Mouse (Mus musculus) large intestine, adult 2 months (tissue): Measurements from ENCODE around the gene Ugt2b1. TPM values are rescaled to one million over a fixed set of nuclear protein-coding genes. Genes with fewer than 3 reads are reported as not detected.
"Not testable (repeated sequence)": the region's sequence is repeated elsewhere in the genome, so short reads cannot be mapped to it uniquely, and the experiment has no call there.

ENCODE experiments used
- DNase-seq: peaks from one replicate; pipeline ENCODE4 v3.0.0-alpha.2; 2012; ENCODE audit warnings: low read depth, low spot score
- WGBS: fragments of 180-500 bp; shearing (Covaris S2); methylation state at CpG from one replicate; pipeline ENCODE4 v1.1.7; 2018; 5-methylcytosine and 5-hydroxymethylcytosine counted together
- polyA plus RNA-seq: library from polyadenylated mRNA; depleted of rRNA; stranded (reverse); fragments of >200 nt; gene quantifications from 2 replicates; pipeline ENCODE4 v1.2.3, GENCODE M21; 2012; rRNA removed

Gene Ugt2b1
- not detected in 2 replicates for polyA plus RNA-seq

DNA sequence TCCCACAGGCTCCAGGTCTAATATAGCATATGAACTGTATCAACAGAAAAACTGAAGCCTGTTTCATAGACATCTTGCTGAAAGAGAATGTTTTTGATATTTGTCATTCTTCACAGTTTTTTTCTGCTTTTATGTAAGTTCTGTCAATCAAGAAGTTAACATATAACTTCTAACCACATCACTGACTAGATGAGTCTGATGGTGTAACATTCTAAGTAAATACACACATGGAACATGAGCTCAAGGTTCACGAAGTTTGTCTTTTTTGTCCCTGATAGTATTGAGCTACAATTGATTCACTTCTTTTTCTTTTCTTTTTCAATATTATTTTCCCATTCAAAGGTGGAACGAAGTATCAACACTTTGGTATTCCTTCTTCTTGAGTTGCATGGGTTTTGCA is at the start of gene Ugt2b1:
TSS of gene Ugt2b1 (minus strand) at position 105 of the 400 bp plus-strand sequence.
- no peak for DNase-seq
- 58% methylated on average over 2 of the region's 2 CpGs for WGBS

DNA sequence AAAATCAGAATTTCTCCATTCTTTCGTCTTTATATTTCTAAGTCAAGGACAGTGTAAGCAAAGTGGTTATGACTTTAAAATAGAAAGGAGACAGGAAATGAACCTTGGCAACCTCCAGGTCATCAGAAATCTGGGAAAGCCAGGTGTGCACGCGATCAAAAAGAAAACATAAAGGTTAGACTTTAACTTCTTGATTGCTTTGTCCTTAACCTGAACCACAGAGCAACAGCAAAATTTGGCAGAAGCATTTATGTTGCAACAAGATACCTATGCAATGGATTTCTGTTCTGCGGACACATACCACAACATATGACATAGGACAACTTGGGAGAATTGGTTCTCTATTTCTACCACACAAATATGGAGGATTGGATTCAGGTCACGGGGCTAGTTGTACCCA is 40.9 kb upstream of the Ugt2b1 start:
- 37% methylated on average over 5 of the region's 5 CpGs for WGBS
- DNase-seq = not testable (repeated sequence)

DNA sequence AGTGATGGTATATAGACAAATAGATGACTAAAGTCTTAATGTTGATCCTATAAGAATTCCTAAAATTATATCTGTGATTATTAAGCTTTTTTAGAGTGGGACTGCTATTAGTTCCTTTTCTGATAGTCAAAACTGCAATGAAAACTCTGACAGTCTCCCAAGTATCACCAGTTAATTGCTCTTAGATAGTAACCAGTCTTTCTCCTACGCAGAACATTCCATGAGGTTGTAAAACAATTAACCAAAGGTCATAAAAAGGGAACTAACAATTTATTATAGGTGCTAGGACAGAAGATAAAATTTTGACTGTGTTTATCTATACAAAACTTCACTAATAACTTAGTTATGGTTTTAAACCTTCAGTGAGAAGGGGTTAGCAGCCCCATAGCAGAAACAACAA is 36.5 kb upstream of the Ugt2b1 start:
- 10% methylated on average over 1 of the region's 1 CpGs for WGBS
- not testable (repeated sequence) for DNase-seq

DNA sequence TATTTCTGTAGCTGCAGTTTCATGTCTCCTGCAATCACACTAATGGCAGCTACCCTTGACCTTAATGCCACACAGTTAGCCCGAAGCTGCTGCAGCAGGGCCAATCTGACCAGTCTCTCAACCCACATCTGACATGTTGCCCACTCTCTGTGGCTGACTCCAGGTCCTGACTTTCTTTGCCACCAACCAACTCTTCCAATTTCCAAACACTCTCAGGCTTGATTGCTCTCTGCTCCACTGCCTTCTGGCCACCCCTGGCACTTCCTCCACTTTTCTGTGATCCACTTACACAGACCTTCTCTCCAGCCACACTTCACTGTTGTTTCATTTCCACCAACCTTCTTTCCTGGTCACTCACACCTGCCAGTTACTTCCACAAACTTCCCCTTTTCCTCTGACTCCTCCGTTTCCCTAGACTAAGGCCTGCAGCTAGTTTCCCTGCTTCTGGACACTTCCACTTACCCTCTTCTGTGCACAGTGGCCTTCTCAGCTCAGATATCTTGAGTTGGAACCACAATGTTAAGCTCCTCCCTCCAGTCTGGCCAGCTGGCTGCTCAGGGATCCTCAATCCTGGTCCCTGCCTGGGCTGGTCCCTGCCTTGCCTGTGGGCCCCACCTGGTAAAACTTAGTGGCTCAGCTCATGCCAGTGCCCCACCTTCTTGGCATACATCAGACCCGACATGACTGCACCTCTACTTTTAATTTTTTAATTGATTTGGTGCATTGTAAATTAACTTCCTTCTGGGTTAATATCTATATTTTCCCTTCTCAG is 35.4 kb upstream of the Ugt2b1 start:
- no peak for DNase-seq
- WGBS = 25% methylated on average over 3 of the region's 3 CpGs

DNA sequence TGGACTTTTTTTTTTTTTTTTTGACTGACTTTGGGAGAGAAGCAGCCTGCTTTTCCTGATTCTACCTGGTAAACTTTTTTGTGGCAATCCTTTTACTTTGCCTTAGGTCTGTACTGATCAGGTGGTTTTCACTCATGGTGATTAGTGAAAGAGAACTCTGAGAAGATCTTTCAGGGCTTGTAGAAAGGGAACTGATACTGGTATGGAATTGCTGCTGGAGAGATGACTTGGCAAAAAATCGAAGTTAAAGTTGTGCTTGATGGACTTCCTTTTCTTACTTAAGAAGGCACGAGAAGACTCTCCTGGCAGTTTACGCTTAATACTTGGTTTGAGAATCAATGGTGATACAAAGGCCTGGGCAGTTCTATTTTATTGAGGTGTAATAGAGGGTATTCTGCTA is 34.2 kb upstream of the Ugt2b1 start:
- WGBS = 78% methylated on average over 3 of the region's 3 CpGs
- DNase-seq = no peak

DNA sequence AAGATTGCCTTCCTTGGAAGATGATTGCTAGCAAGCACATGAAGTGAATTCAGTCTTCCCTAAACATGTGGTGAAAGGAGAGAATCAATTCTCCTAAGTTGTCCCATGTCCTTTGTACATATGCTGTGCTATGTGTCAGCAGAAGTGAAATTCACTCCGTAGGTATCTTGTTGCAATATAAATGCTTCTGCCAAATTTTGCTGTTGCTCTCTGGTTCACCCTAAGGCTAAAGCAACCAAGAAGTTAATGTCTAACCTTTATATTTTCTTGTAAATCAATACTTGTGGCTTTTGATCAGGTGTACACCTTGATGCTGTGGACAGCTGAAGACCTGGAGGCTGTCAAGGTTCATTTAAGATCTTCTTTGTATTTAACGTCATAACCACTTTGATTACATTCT is 15.8 kb upstream of the Ugt2b1 start:
- DNase-seq = no peak
- 58% methylated on average over 2 of the region's 2 CpGs for WGBS

DNA sequence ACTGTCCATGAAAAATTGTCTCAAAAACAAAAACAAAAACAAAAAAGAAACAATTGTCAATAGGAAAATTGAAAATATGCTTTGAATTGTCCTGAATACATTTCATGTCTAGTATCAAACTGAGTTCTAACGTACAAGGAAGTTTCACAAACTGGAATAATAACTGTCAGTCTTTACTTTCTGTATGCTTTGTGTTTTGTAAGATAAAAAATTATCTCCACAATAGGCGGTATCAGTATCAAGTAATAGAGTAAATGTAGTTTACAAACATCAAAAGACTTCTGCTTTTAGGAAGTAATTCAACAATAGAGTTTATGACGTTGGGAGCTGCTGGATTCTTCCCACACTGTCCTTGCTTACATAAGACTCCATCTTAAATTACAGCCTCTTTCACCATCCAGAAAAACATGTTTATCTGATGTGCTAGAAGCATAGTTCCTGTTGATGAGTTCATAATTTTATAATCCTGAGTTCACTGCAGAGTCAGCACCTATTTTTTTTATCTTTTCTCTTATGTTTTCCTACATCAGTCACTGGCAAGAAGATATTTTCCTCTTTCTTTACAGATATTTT is 5.6 kb downstream of the Ugt2b1 start:
- DNase-seq = no peak

DNA sequence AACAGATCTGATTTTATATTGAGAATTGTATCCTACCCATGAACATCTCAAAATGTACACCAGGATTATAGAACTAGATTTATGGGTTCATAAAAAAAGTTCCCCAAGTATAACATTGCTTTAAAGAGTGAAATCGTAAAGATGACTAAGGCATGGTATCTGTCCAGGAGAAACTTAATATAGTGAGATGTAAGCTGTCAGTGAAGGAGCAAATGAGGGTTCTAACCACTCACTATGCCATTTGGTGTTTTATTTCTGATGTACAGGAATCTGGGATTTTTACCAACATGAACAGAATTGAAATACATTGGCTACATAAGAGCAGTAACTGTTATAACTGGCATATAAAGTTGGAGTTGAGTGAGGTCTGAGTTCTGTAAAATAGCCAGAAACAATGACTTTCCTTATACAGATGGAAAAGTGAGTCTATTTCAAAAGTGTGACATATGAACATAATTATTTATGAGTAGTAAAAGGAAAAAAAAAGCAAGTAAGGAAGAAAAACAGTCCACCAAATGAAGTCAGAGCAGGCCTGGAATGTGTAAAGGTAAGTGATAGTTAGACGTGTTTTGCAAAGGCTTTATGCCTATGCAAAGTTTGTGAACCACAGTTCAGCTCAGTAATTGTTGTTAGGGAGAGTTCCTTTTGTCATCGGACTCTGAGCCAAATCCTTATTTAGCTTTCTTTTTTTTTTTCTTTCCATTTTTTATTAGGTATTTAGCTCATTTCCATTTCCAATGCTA is 14.8 kb downstream of the Ugt2b1 start:
- 25% methylated on average over 3 of the region's 3 CpGs for WGBS
- DNase-seq = no peak

More for the DNA sequence above, 5.6 kb downstream of the Ugt2b1 start:
- 30% methylated on average over 3 of the region's 3 CpGs for WGBS

DNA sequence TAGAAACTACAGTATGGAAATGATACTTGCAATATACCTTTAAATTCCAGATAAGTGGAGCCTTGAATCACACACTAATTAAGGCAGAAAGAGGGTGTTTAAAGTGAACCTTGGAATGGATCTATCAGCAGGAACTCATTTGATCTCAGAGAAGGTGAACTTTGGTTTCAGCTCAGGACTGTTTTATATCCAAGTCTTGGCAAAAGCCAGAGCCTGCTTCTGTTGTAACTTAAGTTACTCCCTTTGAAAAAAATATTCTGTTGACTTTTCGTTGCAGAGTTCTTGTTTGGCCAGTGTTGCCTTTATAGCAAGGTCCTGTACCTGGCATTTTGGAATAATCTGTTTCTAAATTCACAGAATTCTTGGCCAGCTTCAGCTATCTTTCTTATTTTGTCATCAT is 15.6 kb downstream of the Ugt2b1 start:
- DNase-seq = peak; percentile 75
- 23% methylated on average over 1 of the region's 1 CpGs for WGBS

DNA sequence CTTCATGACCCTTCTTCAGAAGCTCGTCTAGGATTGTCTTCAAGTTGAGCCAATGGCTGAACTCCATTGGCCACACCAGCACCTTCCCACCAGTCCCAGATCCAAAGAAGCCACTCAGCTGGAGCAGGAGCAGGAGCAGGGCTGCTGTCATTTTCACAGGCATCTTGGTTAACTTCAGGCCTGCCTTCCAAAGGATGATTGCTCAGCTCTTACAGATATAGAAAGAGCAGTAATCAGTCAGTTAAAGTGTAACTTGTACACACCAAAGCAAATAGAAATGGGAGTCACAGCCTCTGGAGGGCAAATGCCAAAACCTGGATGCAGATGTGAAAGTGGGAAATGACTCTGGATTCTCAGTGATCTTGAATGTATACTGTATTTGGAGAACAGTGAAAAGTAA is 19.6 kb downstream of the Ugt2b1 start, which contains the start of gene Ugt2b34:
TSS of gene Ugt2b34 (minus strand) at position 180 of the 400 bp plus-strand sequence.
- DNase-seq = peak; percentile 93
- WGBS = 18% methylated on average over 1 of the region's 1 CpGs

DNA sequence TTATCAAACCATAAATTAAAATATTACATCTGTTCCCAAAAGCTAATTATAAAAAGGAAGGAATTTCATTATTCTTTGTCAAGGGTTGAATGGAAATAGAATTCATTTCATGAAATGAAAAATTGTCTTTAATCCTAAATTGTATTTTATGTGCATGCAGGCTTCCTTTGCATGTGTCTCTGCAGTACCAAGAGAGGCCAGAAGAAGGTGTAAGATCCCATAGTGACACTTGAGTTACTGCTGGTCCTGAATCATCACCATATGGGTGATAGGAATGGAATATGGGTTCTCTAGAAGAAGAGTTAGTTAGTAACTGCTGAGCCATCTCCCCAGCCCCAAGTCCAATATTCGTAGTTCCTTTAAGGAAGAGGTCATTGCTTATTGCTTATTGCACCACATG is 36.4 kb downstream of the Ugt2b1 start:
- 40% methylated on average over 1 of the region's 1 CpGs for WGBS

DNA sequence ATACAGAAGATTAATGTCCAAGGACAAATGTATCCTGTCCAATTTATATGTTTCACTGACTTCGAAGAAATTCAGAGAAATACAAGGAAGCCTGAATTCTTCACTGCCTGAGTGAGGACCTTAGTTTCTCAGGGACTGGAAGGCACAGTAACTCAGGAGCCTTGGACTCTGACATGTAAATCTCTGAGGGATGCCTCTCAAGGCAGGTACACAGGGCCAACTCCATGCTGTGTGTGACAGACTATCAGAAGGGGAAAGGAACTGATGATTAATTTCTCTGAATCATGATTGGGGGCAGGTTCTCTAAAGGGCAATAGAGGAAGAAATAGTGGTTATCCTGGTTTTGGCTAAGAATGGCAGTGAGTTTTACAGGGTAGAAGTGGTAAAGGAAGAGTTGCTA is 37.9 kb downstream of the Ugt2b1 start:
- DNase-seq = no peak
- WGBS = 42% methylated on average over 1 of the region's 1 CpGs

More for the DNA sequence above, 36.4 kb downstream of the Ugt2b1 start:
- DNase-seq = no peak

DNA sequence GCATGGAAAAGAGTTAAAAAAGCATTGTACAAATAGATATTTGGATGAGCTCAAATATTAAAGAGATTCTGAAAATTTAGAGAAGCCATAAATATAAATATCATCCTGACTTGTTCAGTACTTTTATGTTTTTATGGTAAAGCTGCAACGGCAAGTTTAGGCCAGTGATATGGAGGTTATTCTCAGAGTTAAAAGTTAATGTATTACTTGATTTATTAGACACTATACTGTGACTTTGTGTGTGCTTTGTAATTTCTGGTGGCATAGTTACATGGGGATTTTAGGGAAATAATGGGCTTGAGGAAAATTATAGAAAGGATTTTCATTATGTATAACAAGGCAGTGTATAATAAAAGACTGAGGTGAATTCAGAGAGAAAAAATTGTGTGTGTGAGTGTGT is 39.2 kb downstream of the Ugt2b1 start:
- WGBS = 33% methylated on average over 1 of the region's 1 CpGs
- DNase-seq = no peak

DNA sequence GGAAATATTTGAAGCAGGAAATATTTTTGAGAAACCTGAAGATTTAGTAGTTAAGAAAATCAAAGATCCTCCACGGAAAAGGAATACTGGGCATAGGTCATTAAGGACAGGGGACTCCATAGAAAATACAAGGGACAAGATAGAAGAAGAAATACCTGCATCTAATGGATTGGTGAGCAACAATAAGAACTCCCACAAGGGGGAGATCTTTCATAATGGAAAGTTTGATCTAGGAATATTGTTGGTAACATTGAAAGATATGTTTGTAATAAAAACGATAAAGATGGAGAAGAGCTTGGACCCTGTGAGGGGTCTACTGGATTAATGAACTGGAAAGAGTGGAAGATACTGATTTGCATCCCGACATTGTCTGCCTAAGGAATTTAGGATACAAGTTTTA is 39.7 kb downstream of the Ugt2b1 start:
- DNase-seq = no peak
- 14% methylated on average over 3 of the region's 3 CpGs for WGBS

DNA sequence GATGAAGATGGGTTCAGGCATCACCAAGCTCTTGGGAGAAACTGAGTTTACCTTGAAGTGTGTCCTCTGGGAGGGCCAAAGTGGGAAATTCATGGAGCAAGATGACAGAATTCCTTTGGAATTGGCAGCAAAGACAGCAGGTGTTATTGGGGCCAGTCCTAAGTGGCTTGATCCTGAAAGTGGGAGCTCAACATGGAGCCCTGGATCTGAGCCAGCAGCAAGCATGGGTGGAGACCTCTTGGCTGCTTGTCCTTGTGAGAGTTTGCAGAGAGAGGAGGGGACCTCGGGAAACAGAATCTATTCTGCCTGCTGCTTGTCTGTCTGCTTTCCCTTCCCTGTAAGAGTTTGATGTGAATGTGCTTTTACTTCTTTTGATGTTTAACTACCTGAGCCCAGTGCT is 54.5 kb downstream of the Ugt2b1 start:
- DNase-seq = no peak
- WGBS = 5% methylated on average over 1 of the region's 1 CpGs

Other genes starting within 250 kb of the Ugt2b1 start
- not detected in 2 replicates for gene Tmprss11e, start 180.7 kb downstream of the Ugt2b1 start, polyA plus RNA-seq
- 10.9 and 12.9 TPM in 2 replicates for gene Ythdc1, start 122.3 kb downstream of the Ugt2b1 start, polyA plus RNA-seq
- 46.3 and 99.2 TPM in 2 replicates for gene Ugt2b34, start 19.6 kb downstream of the Ugt2b1 start, polyA plus RNA-seq
- gene Ugt2b35, start 74.3 kb upstream of the Ugt2b1 start, polyA plus RNA-seq = 2.9 and 4.3 TPM in 2 replicates
- 3.5 and 5.2 TPM in 2 replicates for gene Ugt2b36, start 166.0 kb upstream of the Ugt2b1 start, polyA plus RNA-seq
- 3.3 and 6.9 TPM in 2 replicates for gene Ugt2b5, start 213.8 kb upstream of the Ugt2b1 start, polyA plus RNA-seq